ENCODE assay signal across 24 mouse cellular contexts in genomic region chr4:31727498-31728148, GRCm38 (mm10).
DNase-seq lines count a peak whose midpoint lies in the region; ATAC-seq and TF ChIP-seq lines count a peak whose summit lies in the region.
"Had no signal": no experiment of that assay in that cellular context is flagged by ENCODE, and none has a peak within 500 bp of the region (broad histone marks: within the 10 kb centered on the region; RNA-seq: fewer than 3 reads in every experiment).

No protein-coding gene starts in this region.

- DNase-seq in lung, postnatal 0 days (ENCODE audit: low spot score): peak; percentile 7
- DNase-seq in lung, postnatal 25 days (ENCODE audit: low spot score): no peak
- peak; percentile 90 for DNase-seq in brain, embryonic 14.5 days (ENCODE audit: low read depth)
- peak; percentile 14 for DNase-seq in midbrain, embryonic 14.5 days
- no peak for DNase-seq in spleen, postnatal 36 days (ENCODE audit: low spot score in 2 of 2)
- DNase-seq in cerebellum, adult 2 months: no peak
- DNase-seq: adrenal gland, adult 2 months; cerebellum, adult 18-20 months; cerebellum, postnatal 25 days; gastrocnemius, postnatal 36 days; heart, adult 2 months; heart, postnatal 14 days; kidney, adult 2 months; left cerebral cortex, postnatal 4 days; lung, embryonic 14.5 days; lung, postnatal 4 days; right cerebral cortex, adult 18-20 months had no signal

- H3K27ac ChIP-seq in lung, postnatal 0 days (ENCODE audit: low read length): no peak overlapping the region
- peak overlapping the region; percentile 41 for H3K27ac ChIP-seq in forebrain, embryonic 15.5 days (replicated peaks)
- H3K27ac ChIP-seq in midbrain, embryonic 14.5 days (replicated peaks; ENCODE audit: low read depth, low read length): no peak overlapping the region
- H3K27ac ChIP-seq in cerebellum, adult 2 months (ENCODE audit: insufficient read depth, low read length): no peak overlapping the region
- H3K27ac ChIP-seq: embryonic facial prominence, embryonic 12.5 days; heart, adult 2 months; heart, embryonic 13.5 days; kidney, postnatal 0 days; limb, embryonic 15.5 days; liver, embryonic 14.5 days had no signal

- H3K36me3 ChIP-seq in lung, postnatal 0 days (ENCODE audit: insufficient read depth, low read length): no peaks in the 10 kb centered on the region
- H3K36me3 ChIP-seq in forebrain, embryonic 15.5 days: no peaks in the 10 kb centered on the region
- H3K36me3 ChIP-seq in midbrain, embryonic 14.5 days (ENCODE audit: control insufficient read depth, insufficient read depth, low read length): no peaks in the 10 kb centered on the region
- H3K36me3 ChIP-seq: embryonic facial prominence, embryonic 12.5 days; heart, embryonic 13.5 days; limb, embryonic 15.5 days had no signal

- H3K27me3 ChIP-seq in lung, postnatal 0 days (replicated peaks; ENCODE audit: insufficient read depth, low read length): no peaks in the 10 kb centered on the region
- H3K27me3 ChIP-seq in forebrain, embryonic 15.5 days: no peaks in the 10 kb centered on the region
- H3K27me3 ChIP-seq in midbrain, embryonic 14.5 days (ENCODE audit: control insufficient read depth, insufficient read depth, low read length): no peaks in the 10 kb centered on the region
- H3K27me3 ChIP-seq in cerebellum, adult 2 months (ENCODE audit: control insufficient read depth, insufficient read depth, low read length): no peaks in the 10 kb centered on the region
- H3K27me3 ChIP-seq: heart, embryonic 13.5 days; limb, embryonic 15.5 days had no signal

- 87% methylated on average over 9 of the region's 9 CpGs for WGBS in lung, postnatal 0 days
- WGBS in forebrain, embryonic 15.5 days: 18% methylated on average over 9 of the region's 9 CpGs
- 55% methylated on average over 9 of the region's 9 CpGs for WGBS in midbrain, embryonic 14.5 days
- 40% methylated on average over 9 of the region's 9 CpGs for WGBS in cerebellum, adult 2 months

- no peak overlapping the region for H3K4me2 ChIP-seq in lung, postnatal 0 days (replicated peaks; ENCODE audit: low read depth, low read length)
- H3K4me2 ChIP-seq in forebrain, embryonic 15.5 days (replicated peaks): no peak overlapping the region
- H3K4me2 ChIP-seq in midbrain, embryonic 14.5 days (ENCODE audit: low read length): no peak overlapping the region
- H3K4me2 ChIP-seq: embryonic facial prominence, embryonic 12.5 days; heart, embryonic 13.5 days; limb, embryonic 15.5 days; lung, embryonic 14.5 days had no signal

- H3K9ac ChIP-seq in lung, postnatal 0 days (replicated peaks; ENCODE audit: low read depth): no peak overlapping the region
- H3K9ac ChIP-seq in forebrain, embryonic 15.5 days (replicated peaks): no peak overlapping the region
- H3K9ac ChIP-seq in midbrain, embryonic 14.5 days (replicated peaks; ENCODE audit: low read length): no peak overlapping the region
- H3K9ac ChIP-seq: embryonic facial prominence, embryonic 12.5 days; heart, embryonic 13.5 days; limb, embryonic 15.5 days; liver, embryonic 14.5 days; lung, embryonic 14.5 days had no signal

- no peaks in the 10 kb centered on the region for H3K9me3 ChIP-seq in lung, postnatal 0 days (ENCODE audit: low read length)
- H3K9me3 ChIP-seq in forebrain, embryonic 15.5 days: no peaks in the 10 kb centered on the region
- H3K9me3 ChIP-seq in midbrain, embryonic 14.5 days (ENCODE audit: control insufficient read depth, low read length): no peaks in the 10 kb centered on the region
- H3K9me3 ChIP-seq: embryonic facial prominence, embryonic 12.5 days; heart, embryonic 13.5 days; limb, embryonic 15.5 days had no signal

- no peaks in the 10 kb centered on the region for H3K4me1 ChIP-seq in lung, postnatal 0 days (ENCODE audit: insufficient read depth, low read depth, low read length)
- H3K4me1 ChIP-seq in forebrain, embryonic 15.5 days: peaks cover 22% of the 10 kb centered on the region
- H3K4me1 ChIP-seq in midbrain, embryonic 14.5 days (ENCODE audit: control insufficient read depth, insufficient read depth, low read length): no peaks in the 10 kb centered on the region
- no peaks in the 10 kb centered on the region for H3K4me1 ChIP-seq in cerebellum, adult 2 months (ENCODE audit: control insufficient read depth, insufficient read depth, low read length)
- H3K4me1 ChIP-seq: embryonic facial prominence, embryonic 12.5 days; limb, embryonic 15.5 days had no signal

- ATAC-seq in lung, postnatal 0 days: no peak
- peak; percentile 93 for ATAC-seq in forebrain, embryonic 15.5 days (replicated peaks)
- no peak for ATAC-seq in midbrain, embryonic 14.5 days (ENCODE audit: low FRiP score, low TSS enrichment)

- TF ChIP-seq POLR2A in brain, embryonic 14.5 days (IDR thresholded peaks at IDR 0.05; ENCODE audit: borderline replicate concordance, extremely low read depth, insufficient read depth, insufficient read length, poor library complexity, severe bottlenecking): no peak
- TF ChIP-seq POLR2A in cerebellum, adult 2 months (IDR thresholded peaks at IDR 0.05; ENCODE audit: borderline replicate concordance, insufficient read depth, low read length): no peak

- no peak for TF ChIP-seq CTCF in lung, postnatal 0 days (IDR thresholded peaks at IDR 0.05)
- TF ChIP-seq CTCF in brain, embryonic 14.5 days (IDR thresholded peaks at IDR 0.05; ENCODE audit: borderline replicate concordance, extremely low read depth, insufficient read depth, insufficient read length): no peak
- no peak for TF ChIP-seq CTCF in cerebellum, adult 2 months (IDR thresholded peaks at IDR 0.05; ENCODE audit: borderline replicate concordance, insufficient read depth, low read depth, low read length)

- H3K4me3 ChIP-seq in lung, postnatal 0 days (ENCODE audit: low read depth, low read length): no peak overlapping the region
- no peak overlapping the region for H3K4me3 ChIP-seq in forebrain, embryonic 15.5 days
- H3K4me3 ChIP-seq in midbrain, embryonic 14.5 days (replicated peaks; ENCODE audit: low read depth, low read length): no peak overlapping the region
- no peak overlapping the region for H3K4me3 ChIP-seq in cerebellum, adult 2 months (replicated peaks; ENCODE audit: insufficient read depth, low read depth, low read length)
- H3K4me3 ChIP-seq: embryonic facial prominence, embryonic 12.5 days; heart, adult 2 months; heart, embryonic 13.5 days; limb, embryonic 15.5 days; myocyte had no signal

- TF ChIP-seq EP300 in lung, postnatal 0 days (IDR thresholded peaks at IDR 0.05): no peak

Comparison
In these comparisons a context has a peak if more than half of its experiments do, and no peak if none do; other contexts are left out.
1. DNase-seq: peak in lung, postnatal 0 days (single experiment), brain, embryonic 14.5 days (single experiment) and midbrain, embryonic 14.5 days (single experiment); none in lung, postnatal 25 days (single experiment), spleen, postnatal 36 days (0 of 2) and cerebellum, adult 2 months (0 of 2).